28 mouse cellular contexts compared by ENCODE assay signal in genomic region chr1:78339941-78340340, GRCm38 (mm10). TPM values are rescaled to one million over a fixed set of nuclear protein-coding genes. Genes with fewer than 3 reads are reported as not detected.
DNase-seq lines count a peak whose midpoint lies in the region; ATAC-seq lines count a peak whose summit lies in the region.
"Had no signal": no experiment of that assay in that cellular context is flagged by ENCODE, and none has a peak within 500 bp of the region (broad histone marks: within the 10 kb centered on the region; RNA-seq: fewer than 3 reads in every experiment).

No protein-coding gene starts in this region.

- WGBS in heart, embryonic 12.5 days, result 12% methylated on average over 5 of the region's 5 CpGs
- WGBS in kidney, embryonic 15.5 days, result 65% methylated on average over 5 of the region's 5 CpGs
- 61% methylated on average over 5 of the region's 5 CpGs for WGBS in kidney, embryonic 16.5 days

- no peaks in the 10 kb centered on the region for H3K9me3 ChIP-seq in heart, embryonic 12.5 days (replicated peaks)
- H3K9me3 ChIP-seq in kidney, embryonic 15.5 days (replicated peaks), result no peaks in the 10 kb centered on the region
- no peaks in the 10 kb centered on the region for H3K9me3 ChIP-seq in kidney, embryonic 16.5 days (ENCODE audit: low read length)
- H3K9me3 ChIP-seq: embryonic facial prominence, embryonic 15.5 days; forebrain, embryonic 10.5 days; hindbrain, embryonic 10.5 days; intestine, embryonic 15.5 days had no signal

- no peak overlapping the region for H3K4me3 ChIP-seq in heart, embryonic 12.5 days
- no peak overlapping the region for H3K4me3 ChIP-seq in kidney, embryonic 15.5 days (replicated peaks)
- H3K4me3 ChIP-seq in kidney, embryonic 16.5 days (ENCODE audit: low read length), result no peak overlapping the region
- H3K4me3 ChIP-seq: embryonic facial prominence, embryonic 15.5 days; erythroblast, embryonic 14.5 days; forebrain, embryonic 10.5 days; gastrocnemius, adult 2 months; hindbrain, embryonic 10.5 days; intestine, embryonic 15.5 days had no signal

- no peak for ATAC-seq in heart, embryonic 12.5 days (ENCODE audit: insufficient number of reproducible peaks, low FRiP score)
- ATAC-seq in kidney, embryonic 15.5 days (replicated peaks; ENCODE audit: low FRiP score), result no peak
- ATAC-seq in kidney, embryonic 16.5 days (ENCODE audit: low FRiP score, low TSS enrichment), result no peak
- ATAC-seq: CD4-positive, CD25-positive, alpha-beta regulatory T cell, adult 4 months; forebrain, embryonic 14.5 days; intestine, embryonic 15.5 days had no signal

- H3K4me2 ChIP-seq in heart, embryonic 12.5 days, result peak overlapping the region; percentile 28; the same call in 1 of the 2 replicates
- H3K4me2 ChIP-seq in kidney, embryonic 15.5 days, result no peak overlapping the region
- H3K4me2 ChIP-seq in kidney, embryonic 16.5 days (replicated peaks; ENCODE audit: low read depth, low read length), result no peak overlapping the region
- H3K4me2 ChIP-seq: embryonic facial prominence, embryonic 15.5 days; heart, embryonic 11.5 days; hindbrain, embryonic 14.5 days; intestine, embryonic 15.5 days had no signal

- H3K4me1 ChIP-seq in heart, embryonic 12.5 days (replicated peaks), result peaks cover 10% of the 10 kb centered on the region
- peaks cover 37% of the 10 kb centered on the region for H3K4me1 ChIP-seq in kidney, embryonic 15.5 days
- H3K4me1 ChIP-seq in kidney, embryonic 16.5 days (ENCODE audit: insufficient read depth, low read length), result peaks cover 28% of the 10 kb centered on the region
- H3K4me1 ChIP-seq: hindbrain, embryonic 10.5 days had no signal

- no peaks in the 10 kb centered on the region for H3K36me3 ChIP-seq in heart, embryonic 12.5 days
- no peaks in the 10 kb centered on the region for H3K36me3 ChIP-seq in kidney, embryonic 15.5 days
- no peaks in the 10 kb centered on the region for H3K36me3 ChIP-seq in kidney, embryonic 16.5 days (ENCODE audit: insufficient read depth, low read length)
- H3K36me3 ChIP-seq: embryonic facial prominence, embryonic 15.5 days; forebrain, embryonic 10.5 days; G1E; hindbrain, embryonic 10.5 days; intestine, embryonic 15.5 days had no signal

- peak; percentile 66 to 85 for DNase-seq in adrenal gland, adult (ENCODE audit: inconsistent age in 2 of 2, low spot score in 1 of 2)
- DNase-seq in adrenal gland, adult 18-20 months (ENCODE audit: low spot score in 2 of 2), result no peak
- DNase-seq in heart, postnatal 4 days, result no peak
- no peak for DNase-seq in layer of hippocampus, postnatal 36 days
- DNase-seq: B cell, adult 2 months; cerebellum, adult 11 months; cerebellum, adult 8-10 months; cerebellum, postnatal 14 days; embryo, embryonic 11 days; gastrocnemius, adult 2 months; gastrocnemius, postnatal 25 days; heart, postnatal 10 days; kidney, adult 18-20 months had no signal

- H3K9ac ChIP-seq in heart, embryonic 12.5 days, result no peak overlapping the region; the same call in 1 of the 2 replicates
- H3K9ac ChIP-seq in kidney, embryonic 15.5 days, result no peak overlapping the region
- no peak overlapping the region for H3K9ac ChIP-seq in kidney, embryonic 16.5 days (replicated peaks; ENCODE audit: low read length)
- H3K9ac ChIP-seq: embryonic facial prominence, embryonic 15.5 days; hindbrain, embryonic 14.5 days; intestine, embryonic 15.5 days had no signal

- H3K27ac ChIP-seq in heart, embryonic 12.5 days (ENCODE audit: poor library complexity, severe bottlenecking), result no peak overlapping the region
- H3K27ac ChIP-seq in kidney, embryonic 15.5 days, result 0 out of 2 replicates have a peak overlapping the region, but pooled peaks have one; percentile 2
- H3K27ac ChIP-seq in kidney, embryonic 16.5 days (ENCODE audit: low read length), result no peak overlapping the region
- H3K27ac ChIP-seq: embryonic facial prominence, embryonic 15.5 days; forebrain, embryonic 10.5 days; gastrocnemius, adult 2 months; hindbrain, embryonic 10.5 days; hindbrain, embryonic 14.5 days; intestine, embryonic 15.5 days had no signal

- H3K27me3 ChIP-seq in heart, embryonic 12.5 days (replicated peaks), result no peaks in the 10 kb centered on the region
- H3K27me3 ChIP-seq in kidney, embryonic 15.5 days, result no peaks in the 10 kb centered on the region
- no peaks in the 10 kb centered on the region for H3K27me3 ChIP-seq in kidney, embryonic 16.5 days (ENCODE audit: insufficient read depth, low read length)
- H3K27me3 ChIP-seq: embryonic facial prominence, embryonic 15.5 days; intestine, embryonic 15.5 days had no signal

RNA-seq across cellular contexts. Expression of gene Sgpp2, which starts 29.8 kb away (rescaled TPM):
- 1 to 10 TPM; 2.3 to 3.5 TPM for total RNA-seq in adrenal gland, adult 18-20 months (2021)
- 0.14 TPM in 2 replicates for polyA plus RNA-seq in heart, embryonic 12.5 days (2016; fragmentation: Nextera tagmentation; extraction: Ambion mirVana)
- total RNA-seq in heart, postnatal 4 days (2021), result under 1 TPM; 0.10 to 0.11 TPM
- 20.0 and 21.7 TPM in 2 replicates for polyA plus RNA-seq in kidney, embryonic 15.5 days (2015; fragmentation: Nextera tagmentation; extraction: Ambion mirVana)
- polyA plus RNA-seq in kidney, embryonic 16.5 days (2015; fragmentation: Nextera tagmentation; extraction: Ambion mirVana), result 22.1 and 27.5 TPM in 2 replicates
- 1 to 10 TPM; 4.0 to 5.5 TPM for total RNA-seq in layer of hippocampus, postnatal 36 days (2021)
- total RNA-seq: common myeloid progenitor, adult 5-6 weeks; gastrocnemius, adult 2 months; gastrocnemius, postnatal 25 days; granulocyte monocyte progenitor cell, adult 5-6 weeks; heart, postnatal 10 days had no signal
- polyA plus RNA-seq: erythroblast, embryonic 14.5 days; G1E had no signal

Comparison
In these comparisons a context has a peak if more than half of its experiments do, and no peak if none do; other contexts are left out.
1. DNase-seq: peak in adrenal gland, adult (2 of 2); none in adrenal gland, adult 18-20 months (0 of 2), heart, postnatal 4 days (single experiment) and layer of hippocampus, postnatal 36 days (0 of 2).